Mouse (Mus musculus) heart, adult 9 months (tissue): ENCODE measurements around the gene 1110059E24Rik.
"Not testable (repeated sequence)": the region's sequence is repeated elsewhere in the genome, so short reads cannot be mapped to it uniquely, and the experiment has no call there.

Source experiments
- DNase-seq, 2 experiments: peaks; one replicate each; pipeline ENCODE4 v3.0.0; 2022; ENCODE audit warnings: low spot score in 2 of 2

1110059E24Rik gene

DNA sequence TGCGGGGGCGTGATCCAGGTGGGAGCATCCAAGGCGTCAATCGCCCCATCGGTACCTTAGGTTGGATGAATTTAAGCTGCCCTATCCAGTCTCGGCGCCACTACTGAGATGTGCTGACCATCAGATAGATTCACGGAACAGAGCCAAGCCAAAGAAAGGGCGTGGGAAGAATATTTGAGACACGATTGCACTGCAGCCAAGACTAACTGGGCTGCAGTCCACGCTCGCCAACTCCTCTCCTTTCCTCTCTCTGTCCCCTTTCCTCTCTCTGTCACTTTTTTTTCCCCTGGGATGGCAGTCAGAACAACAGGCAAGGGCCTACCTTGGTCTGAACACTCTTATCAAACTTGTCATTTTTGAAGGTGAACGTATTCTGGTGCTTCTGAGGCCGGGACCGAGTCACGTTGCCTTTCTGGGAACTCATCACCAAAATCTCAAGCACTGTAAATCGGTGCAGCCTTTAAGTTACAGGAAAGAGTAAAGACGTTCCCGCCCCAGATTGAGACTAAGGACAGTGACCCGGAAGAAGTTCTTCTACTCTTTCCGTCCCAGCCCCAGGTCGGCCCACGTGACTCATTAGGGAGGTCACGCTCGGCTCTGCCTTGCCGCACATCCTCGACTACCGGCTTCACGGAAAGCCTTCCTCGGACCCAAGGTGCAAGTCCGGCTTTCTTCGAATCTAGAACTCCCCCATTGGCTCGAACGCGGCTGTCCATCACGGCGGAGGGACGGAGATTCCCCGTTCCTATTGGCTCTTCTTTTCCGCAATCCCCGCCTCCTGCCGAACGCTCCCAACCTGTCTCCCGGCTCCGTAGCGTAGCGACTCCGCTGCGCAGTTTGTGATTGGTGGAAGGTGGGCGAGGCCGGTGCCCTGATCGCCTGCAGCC lies at the start of gene 1110059E24Rik:
Gene 1110059E24Rik (minus strand): TSS at position 692 of the 887 bp plus-strand sequence.
- DNase-seq, result peak; percentile 98

- DNase-seq, result no peak
Measured at GRCm38 (mm10) chr19:21680986-21681385, 28.2 kb upstream of the 1110059E24Rik start.

GRCm38 (mm10) chr19:21680091-21680490 lies 27.3 kb upstream of the 1110059E24Rik start:
- no peak for DNase-seq

DNA sequence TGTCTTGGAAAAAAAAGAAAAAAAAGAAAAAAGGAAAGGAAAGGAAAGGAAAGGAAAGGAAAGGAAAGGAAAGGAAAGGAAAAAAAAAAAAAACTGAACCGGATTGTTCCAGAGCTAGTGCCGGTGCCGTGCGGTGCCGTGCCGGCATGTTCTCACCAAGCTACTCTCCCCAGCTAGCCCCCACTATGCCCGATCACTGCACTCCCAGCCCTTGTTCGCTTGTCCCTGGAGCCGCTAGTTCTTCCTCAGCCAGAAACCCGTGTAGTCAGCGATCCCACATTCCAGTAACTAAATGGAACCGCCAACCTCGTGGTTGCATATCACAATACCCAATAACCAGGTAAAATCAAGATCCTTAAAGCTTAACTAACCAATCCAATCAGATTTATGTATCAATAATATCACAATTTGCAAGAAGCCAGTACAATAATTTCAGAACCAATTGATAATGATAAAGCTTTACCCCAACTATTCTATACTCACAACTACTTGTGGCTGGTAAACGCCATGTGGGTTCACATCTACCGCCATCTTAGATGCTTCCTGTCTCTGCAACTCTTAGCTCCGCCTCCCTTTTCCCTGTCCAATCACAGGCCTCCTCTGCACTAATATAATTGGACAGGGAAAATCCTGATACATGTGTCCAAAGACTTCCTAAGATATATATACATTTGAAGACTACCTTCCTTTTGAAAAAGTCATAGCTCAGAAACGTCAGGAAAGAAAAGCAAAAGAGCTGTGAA lies 21.7 kb upstream of the 1110059E24Rik start:
- DNase-seq, result no peak

DNA sequence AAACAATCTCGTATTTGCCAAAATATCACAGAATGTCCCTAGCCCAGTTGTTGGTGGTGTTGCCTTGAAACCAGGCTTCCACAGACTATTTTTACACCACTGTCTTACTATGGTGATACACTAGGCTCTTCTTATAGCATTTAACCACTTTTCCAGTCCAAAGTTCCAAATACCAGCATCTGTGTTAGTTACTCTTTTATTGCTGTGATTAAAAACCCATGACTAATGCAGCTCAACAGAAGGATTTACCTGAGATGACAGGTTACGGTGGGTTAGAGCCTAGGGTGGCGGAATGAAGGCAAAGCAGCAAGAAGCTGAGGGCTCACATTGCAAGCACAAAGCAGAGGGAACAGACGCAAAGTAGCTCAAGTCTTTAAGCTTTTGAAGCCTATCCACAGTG lies 16.9 kb upstream of the 1110059E24Rik start:
- DNase-seq, result no peak

GRCm38 (mm10) chr19:21663756-21664456 lies 11.1 kb upstream of the 1110059E24Rik start:
- no peak for DNase-seq

- DNase-seq, result no peak
Measured at GRCm38 (mm10) chr19:21660734-21661133, 8.0 kb upstream of the 1110059E24Rik start.

GRCm38 (mm10) chr19:21654788-21655187 lies 2.0 kb upstream of the 1110059E24Rik start:
- no peak for DNase-seq

DNA sequence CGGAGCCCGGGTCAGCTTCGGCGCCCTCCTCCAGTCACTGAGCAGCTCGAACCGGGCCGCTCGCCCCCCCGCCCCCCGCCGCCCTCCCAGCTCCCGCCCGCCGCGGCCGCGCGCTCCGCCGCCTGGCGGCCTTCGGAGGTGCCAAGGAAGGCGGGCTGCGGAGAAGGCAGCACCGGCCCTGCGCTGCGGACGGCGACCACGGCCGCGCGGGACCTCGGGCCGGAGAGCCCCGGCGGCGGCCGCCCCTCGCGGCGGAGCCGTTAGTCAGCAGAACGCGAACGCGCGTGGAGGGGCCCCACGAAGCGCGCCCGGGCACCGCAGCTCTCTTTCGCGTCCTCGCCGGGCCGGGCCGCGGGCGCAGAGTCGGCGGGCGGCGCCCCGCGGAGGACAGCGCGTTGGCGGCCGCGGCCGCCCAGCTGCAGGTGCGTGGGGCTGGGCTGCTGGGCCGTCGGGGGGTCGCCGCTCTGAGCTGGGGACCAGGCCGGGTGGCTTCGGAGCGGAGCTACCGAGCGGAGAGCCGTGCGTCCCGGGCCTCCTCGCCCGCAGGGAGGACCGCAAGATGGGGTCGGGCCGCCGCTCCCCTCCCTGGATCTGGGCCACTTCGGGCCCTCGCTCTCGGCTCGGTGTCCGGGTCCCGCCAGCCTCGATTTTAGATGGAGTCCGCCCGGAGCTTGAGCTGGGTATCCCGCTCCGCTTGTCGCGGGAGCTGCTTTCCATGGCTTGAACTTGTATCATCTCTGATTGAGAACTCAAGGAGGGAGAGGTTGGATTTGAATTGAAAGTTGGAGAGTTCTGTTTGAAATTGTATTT lies 601 bp upstream of the 1110059E24Rik start, which contains the start of gene Abhd17b:
Gene Abhd17b (plus strand): TSS at position 14 of the 810 bp plus-strand sequence.
- DNase-seq, result peak; percentile 26 to 49

DNA sequence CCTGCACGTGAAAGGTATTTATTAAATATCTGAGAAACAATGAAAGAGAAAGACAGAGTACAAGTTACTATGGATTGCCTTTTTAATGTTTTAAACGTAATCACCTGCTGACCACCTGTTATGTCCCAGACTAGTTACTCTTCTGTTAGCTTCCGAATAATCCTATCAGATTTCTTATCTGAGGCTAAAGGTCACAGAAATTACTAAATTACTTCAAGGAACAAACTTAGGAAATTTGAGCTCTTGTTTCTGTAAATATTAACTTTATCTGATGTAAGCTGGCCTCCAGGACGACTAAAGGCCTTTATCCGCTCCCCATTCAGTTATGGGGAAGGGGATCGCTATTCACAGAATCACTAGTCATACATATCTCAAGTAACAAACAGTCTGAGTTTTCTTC lies 1.1 kb downstream of the 1110059E24Rik start:
- DNase-seq, result no peak

GRCm38 (mm10) chr19:21646142-21646541 lies 6.6 kb downstream of the 1110059E24Rik start:
- no peak for DNase-seq

- DNase-seq, result no peak
Measured at GRCm38 (mm10) chr19:21645301-21645700, 7.5 kb downstream of the 1110059E24Rik start.

GRCm38 (mm10) chr19:21643935-21644334 lies 8.8 kb downstream of the 1110059E24Rik start:
- no peak for DNase-seq

GRCm38 (mm10) chr19:21637672-21638071 lies 15.1 kb downstream of the 1110059E24Rik start:
- no peak for DNase-seq

GRCm38 (mm10) chr19:21636907-21637306 lies 15.9 kb downstream of the 1110059E24Rik start:
- no peak for DNase-seq

DNA sequence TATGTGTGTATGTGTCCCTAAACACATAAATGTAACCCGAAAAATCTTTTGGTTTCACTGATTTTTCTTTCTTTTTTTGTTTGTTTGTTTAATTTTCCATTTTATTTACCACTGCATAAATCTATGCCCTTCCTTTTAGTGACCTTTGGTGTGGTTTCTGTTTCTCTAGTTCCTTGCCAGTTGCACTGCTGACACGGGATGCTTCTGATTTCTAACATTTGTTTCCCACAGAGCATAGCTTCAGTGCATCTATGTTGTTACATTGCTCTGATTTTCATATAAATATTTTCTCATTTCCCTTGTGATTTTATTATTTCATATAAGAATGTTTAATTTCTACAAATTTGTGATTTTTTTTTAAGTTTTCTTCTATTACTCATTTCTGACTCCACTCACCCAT lies 17.4 kb downstream of the 1110059E24Rik start:
- no peak for DNase-seq

- peak in 1 of 2 experiments; percentile 15 for DNase-seq
Measured at GRCm38 (mm10) chr19:21630656-21631331, 22.0 kb downstream of the 1110059E24Rik start.

- no peak for DNase-seq
Measured at GRCm38 (mm10) chr19:21629501-21629900, 23.3 kb downstream of the 1110059E24Rik start.

DNA sequence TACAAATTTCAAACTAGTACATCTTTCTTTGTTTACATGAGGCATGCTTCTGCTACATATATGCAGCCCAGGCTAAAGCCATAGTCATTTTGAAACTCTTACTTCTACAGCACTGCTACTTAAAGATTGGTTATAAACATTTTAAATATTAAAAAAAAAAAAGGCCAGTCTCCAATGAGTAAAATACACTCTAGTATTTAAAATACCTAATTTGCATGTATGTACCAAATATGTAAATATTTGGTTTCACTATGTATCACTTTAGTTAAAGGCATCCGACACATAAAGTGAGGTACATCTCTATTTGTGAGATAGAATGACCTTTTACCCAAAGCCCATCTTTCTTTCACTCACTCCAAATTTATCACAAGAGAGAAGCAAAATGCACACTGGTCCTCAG lies 23.7 kb downstream of the 1110059E24Rik start:
- no peak for DNase-seq

DNA sequence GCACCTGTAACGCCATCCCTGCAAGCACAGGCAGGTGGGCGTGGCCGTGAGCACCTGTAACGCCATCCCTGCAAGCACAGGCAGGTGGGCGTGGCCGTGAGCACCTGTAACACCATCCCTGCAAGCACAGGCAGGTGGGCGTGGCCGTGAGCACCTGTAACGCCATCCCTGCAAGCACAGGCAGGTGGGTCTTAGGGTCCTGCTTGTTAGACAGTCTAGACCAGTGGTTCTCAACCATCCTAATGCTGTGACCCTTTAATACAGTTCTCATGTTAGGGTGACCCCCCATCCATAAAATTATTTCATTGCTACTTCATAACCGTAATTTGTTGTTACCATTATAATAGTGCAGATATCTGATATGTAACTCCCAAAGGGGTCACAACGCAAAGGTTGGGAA lies 24.3 kb downstream of the 1110059E24Rik start:
- DNase-seq, result not testable (repeated sequence)
